Mouse (Mus musculus) hindbrain, postnatal 0 days (tissue): ENCODE measurements at regions not wholly inside any gene's neighbourhood (a gene's known extent, or its start where the extent isn't known, plus 50 kb on each side); places are given as distances from the start of the nearest gene placed in this dataset.

Experiments used
- ATAC-seq: fragments of 200-750 bp; cut with Nextera tagmentation; 2 replicates; pipeline ENCODE4 v1.8.0; 2017; ENCODE audit warnings: mild to moderate bottlenecking, moderate TSS enrichment, moderate library complexity
- DNase-seq: peaks from one replicate; pipeline ENCODE4 v3.0.0-alpha.2; 2015; ENCODE audit warnings: low spot score
- H3K27ac ChIP-seq: fragments of 300-500 bp; sonication (generic); 2 replicates; pipeline ENCODE4 v1.5.1; 2014; ENCODE audit warnings: mild to moderate bottlenecking
- H3K27me3 ChIP-seq: fragments of 300-500 bp; sonication (generic); 2 replicates; pipeline ENCODE4 v1.6.1; 2014; ENCODE audit warnings: low read length, mixed read lengths; ENCODE audit not compliant: insufficient read depth
- H3K36me3 ChIP-seq: fragments of 300-500 bp; sonication (generic); 2 replicates; pipeline ENCODE4 v1.6.1; 2014; ENCODE audit warnings: low read length, mixed read lengths; ENCODE audit not compliant: insufficient read depth
- H3K4me1 ChIP-seq: fragments of 300-500 bp; sonication (generic); 2 replicates; pipeline ENCODE4 v1.6.1; 2014; ENCODE audit warnings: antibody characterized with exemption, low read length, mixed read lengths; ENCODE audit not compliant: insufficient read depth
- H3K4me2 ChIP-seq: fragments of 300-500 bp; sonication (generic); 2 replicates; pipeline ENCODE4 v1.6.1; 2014; ENCODE audit warnings: low read depth, mild to moderate bottlenecking, low read length, moderate library complexity, mixed read lengths
- H3K4me3 ChIP-seq: fragments of 300-500 bp; sonication (generic); 2 replicates; pipeline ENCODE4 v1.5.1; 2014; ENCODE audit warnings: low read length
- H3K9ac ChIP-seq: fragments of 300-500 bp; sonication (generic); replicated peaks from 2 replicates; pipeline ENCODE4 v1.6.1; 2014; ENCODE audit warnings: mild to moderate bottlenecking, low read length, moderate library complexity, mixed read lengths
- H3K9me3 ChIP-seq: fragments of 300-500 bp; sonication (generic); 2 replicates; pipeline ENCODE4 v1.6.1; 2016; ENCODE audit warnings: low read length, mixed read lengths
- CTCF ChIP-seq: IDR thresholded peaks from 2 replicates; pipeline ENCODE4 v1.5.1; 2016; ENCODE audit warnings: antibody characterized with exemption, control low read depth, low read depth
- WGBS: fragments of 180-500 bp; shearing (Covaris S2); extraction: QIAGEN DNeasy Blood & Tissue Kit; methylation state at CpG from one replicate; pipeline ENCODE4 v1.1.7; 2014; 5-methylcytosine and 5-hydroxymethylcytosine counted together

DNA sequence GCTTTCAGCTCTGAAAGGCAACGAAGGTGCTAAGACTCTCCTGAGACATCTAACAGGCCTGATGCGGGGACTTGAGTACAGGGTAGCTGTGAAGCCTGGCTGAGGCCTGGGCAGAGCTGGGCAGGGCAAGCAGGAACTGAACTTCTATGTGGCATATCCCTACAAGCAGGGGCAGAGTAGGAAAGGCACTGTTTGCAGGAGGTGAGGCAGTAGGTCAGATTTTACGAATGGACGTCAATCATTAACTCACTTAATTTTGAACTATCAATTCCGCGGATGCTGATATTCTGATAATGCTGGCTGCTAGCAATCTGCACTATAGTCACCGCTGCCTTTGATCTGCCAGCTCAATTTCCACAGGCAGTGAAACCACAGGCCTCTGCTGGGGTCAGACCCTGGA is 229.0 kb downstream of the Emx2 start:
- Histone ChIP-seq H3K9me3 (no peaks in the 10 kb centered on the region), H3K9ac (no peak overlapping the region), H3K4me2 (no peak overlapping the region), H3K4me3 (no peak overlapping the region), H3K36me3 (no peaks in the 10 kb centered on the region), H3K4me1 (no peaks in the 10 kb centered on the region), H3K27ac (no peak overlapping the region), H3K27me3 (no peaks in the 10 kb centered on the region)
- WGBS = 89% methylated on average over 7 of the region's 7 CpGs
- DNase-seq (no peak), ATAC-seq (no peak)
- no peak for TF ChIP-seq CTCF

GRCm38 (mm10) chr19:59687681-59688080 is 229.5 kb downstream of the Emx2 start:
- Histone ChIP-seq H3K27me3 (no peaks in the 10 kb centered on the region), H3K9me3 (no peaks in the 10 kb centered on the region), H3K27ac (no peak overlapping the region), H3K36me3 (no peaks in the 10 kb centered on the region), H3K9ac (no peak overlapping the region), H3K4me2 (no peak overlapping the region), H3K4me1 (no peaks in the 10 kb centered on the region), H3K4me3 (no peak overlapping the region)
- no peak for TF ChIP-seq CTCF
- DNase-seq = no peak
- WGBS = 90% methylated on average over 1 of the region's 1 CpGs
- no peak for ATAC-seq

DNA sequence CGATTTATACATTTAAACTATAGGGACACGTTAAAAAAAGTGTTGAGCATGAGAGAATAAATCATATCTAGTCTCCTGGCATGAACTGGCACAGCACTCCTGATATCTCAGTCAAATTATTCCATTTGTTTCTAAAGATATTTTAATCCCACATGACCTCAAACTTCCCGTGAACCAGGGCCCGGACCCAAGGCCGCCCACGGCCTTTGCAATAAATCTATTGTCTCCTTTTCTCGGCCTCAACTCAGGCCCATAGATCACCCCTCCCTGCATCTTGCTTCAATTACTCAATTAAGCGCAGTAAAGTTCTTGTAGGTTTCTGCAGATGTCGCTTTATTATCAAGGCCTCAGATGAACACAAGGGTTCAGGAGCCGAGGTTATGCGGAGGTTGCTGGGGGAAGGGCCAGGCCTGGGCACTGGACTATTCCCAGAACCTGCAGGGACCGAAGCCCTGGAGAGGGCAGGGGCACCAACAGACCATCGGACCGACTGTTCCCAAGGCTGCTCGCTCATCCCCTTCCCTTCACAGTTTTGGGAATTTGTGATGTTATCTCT is 233.4 kb downstream of the Emx2 start:
- Histone ChIP-seq H3K27ac (no peak overlapping the region), H3K27me3 (no peaks in the 10 kb centered on the region), H3K9ac (no peak overlapping the region), H3K4me3 (no peak overlapping the region), H3K4me2 (no peak overlapping the region), H3K36me3 (no peaks in the 10 kb centered on the region), H3K9me3 (no peaks in the 10 kb centered on the region), H3K4me1 (no peaks in the 10 kb centered on the region)
- no peak for ATAC-seq
- WGBS = 80% methylated on average over 15 of the region's 15 CpGs
- no peak for DNase-seq
- TF ChIP-seq CTCF = no peak

DNA sequence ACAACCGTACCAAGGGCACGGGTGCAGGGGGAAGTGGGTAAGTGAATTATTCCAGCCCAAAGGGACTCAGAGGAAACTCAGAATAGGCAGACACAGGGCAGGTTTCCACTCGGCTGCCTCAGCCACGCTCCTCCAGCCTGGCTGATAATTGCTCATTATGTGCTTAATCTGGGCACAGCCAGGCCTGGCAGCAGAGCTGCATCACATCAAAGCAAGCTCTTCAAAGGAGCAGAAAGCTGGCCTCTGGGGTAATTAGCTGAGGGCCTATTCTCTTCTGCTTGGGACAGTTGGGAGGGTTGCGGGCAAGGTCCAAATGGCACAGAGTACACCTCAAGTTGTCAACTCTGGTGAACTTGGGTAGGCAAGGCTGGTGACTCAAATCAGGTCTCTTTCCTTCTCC is 239.5 kb downstream of the Emx2 start:
- no peaks in the 10 kb centered on the region for H3K4me1 ChIP-seq
- H3K36me3 ChIP-seq = no peaks in the 10 kb centered on the region
- no peaks in the 10 kb centered on the region for H3K27me3 ChIP-seq
- ATAC-seq (peak; percentile 83), DNase-seq (peak; percentile 73)
- WGBS = 38% methylated on average over 5 of the region's 5 CpGs
- no peak overlapping the region for H3K4me3 ChIP-seq
- no peak overlapping the region for H3K9ac ChIP-seq
- H3K4me2 ChIP-seq = no peak overlapping the region
- TF ChIP-seq CTCF = no peak
- H3K9me3 ChIP-seq = no peaks in the 10 kb centered on the region
- H3K27ac ChIP-seq = no peak overlapping the region

GRCm38 (mm10) chr19:59700187-59700586 is 242.0 kb downstream of the Emx2 start:
- no peak for TF ChIP-seq CTCF
- H3K9me3 ChIP-seq = no peaks in the 10 kb centered on the region
- no peaks in the 10 kb centered on the region for H3K27me3 ChIP-seq
- H3K27ac ChIP-seq = no peak overlapping the region
- WGBS = 69% methylated on average over 3 of the region's 3 CpGs
- H3K4me3 ChIP-seq = no peak overlapping the region
- ATAC-seq = no peak
- DNase-seq = no peak
- H3K4me1 ChIP-seq = no peaks in the 10 kb centered on the region
- H3K36me3 ChIP-seq = no peaks in the 10 kb centered on the region
- H3K4me2 ChIP-seq = no peak overlapping the region
- no peak overlapping the region for H3K9ac ChIP-seq

- H3K9ac ChIP-seq = no peak overlapping the region
- H3K27ac ChIP-seq = no peak overlapping the region
- no peaks in the 10 kb centered on the region for H3K4me1 ChIP-seq
- no peak overlapping the region for H3K4me2 ChIP-seq
- H3K4me3 ChIP-seq = no peak overlapping the region
- no peaks in the 10 kb centered on the region for H3K27me3 ChIP-seq
- DNase-seq = no peak
- WGBS = 44% methylated on average over 5 of the region's 5 CpGs
- no peaks in the 10 kb centered on the region for H3K36me3 ChIP-seq
- no peak for TF ChIP-seq CTCF
- no peak for ATAC-seq
- no peaks in the 10 kb centered on the region for H3K9me3 ChIP-seq
These were observed 236.3 kb downstream of the Rab11fip2 start for GRCm38 (mm10) chr19:59707106-59707505.

- H3K36me3 ChIP-seq = no peaks in the 10 kb centered on the region
- no peak overlapping the region for H3K4me2 ChIP-seq
- no peak overlapping the region for H3K4me3 ChIP-seq
- H3K4me1 ChIP-seq = no peaks in the 10 kb centered on the region
- no peaks in the 10 kb centered on the region for H3K9me3 ChIP-seq
- no peak for TF ChIP-seq CTCF
- 41% methylated on average over 2 of the region's 2 CpGs for WGBS
- ATAC-seq (no peak), DNase-seq (no peak)
- no peaks in the 10 kb centered on the region for H3K27me3 ChIP-seq
- no peak overlapping the region for H3K27ac ChIP-seq
- no peak overlapping the region for H3K9ac ChIP-seq
These were observed 234.3 kb downstream of the Rab11fip2 start for GRCm38 (mm10) chr19:59709180-59709579.
